Comparison of ENCODE assay signal across 8 mouse cellular contexts in the genomic region with DNA sequence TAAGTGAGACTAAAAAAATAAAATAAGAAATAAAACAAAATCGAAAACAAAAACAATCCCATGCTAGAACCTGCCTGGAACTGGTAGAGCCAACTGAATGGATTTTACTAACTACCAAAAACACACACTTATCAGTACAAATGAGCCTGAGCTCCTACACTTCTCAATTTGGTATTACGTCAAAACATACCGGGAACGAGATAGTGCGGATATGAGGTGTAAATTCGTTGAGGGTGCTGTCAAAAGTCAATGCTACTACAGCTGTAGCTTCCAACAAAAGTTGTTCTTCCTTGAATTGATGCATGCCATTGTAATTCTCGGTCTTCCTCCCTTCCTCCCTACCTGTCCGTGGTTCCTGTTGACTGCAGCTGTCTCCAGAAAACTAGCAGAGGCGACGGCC. TPM values are rescaled to one million over a fixed set of nuclear protein-coding genes. Genes with fewer than 3 reads are reported as not detected.
DNase-seq lines count a peak whose midpoint lies in the region; ATAC-seq and TF ChIP-seq lines count a peak whose summit lies in the region.

No protein-coding gene starts in this region.

- H3K4me1 ChIP-seq in testis, adult 2 months (ENCODE audit: control insufficient read depth, insufficient read depth, low read length), result peaks cover 8% of the 10 kb centered on the region
- peaks cover 20% of the 10 kb centered on the region for H3K4me1 ChIP-seq in forebrain, embryonic 13.5 days
- H3K4me1 ChIP-seq in liver, embryonic 14.5 days (replicated peaks; ENCODE audit: control insufficient read depth in 2 of 2, insufficient read depth in 2 of 2, low read length in 1 of 2), result peaks cover 3 to 19% of the 10 kb centered on the region in 2 experiments; a peak in 3 of 4 replicates
- peaks cover 8% of the 10 kb centered on the region for H3K4me1 ChIP-seq in stomach, embryonic 16.5 days (ENCODE audit: control insufficient read depth, insufficient read depth, low read length)

- TF ChIP-seq CTCF in testis, adult 2 months (IDR thresholded peaks at IDR 0.05; ENCODE audit: control insufficient read depth, insufficient read depth, insufficient replicate concordance, low read depth, low read length), result no peak
- TF ChIP-seq CTCF in liver, embryonic 14.5 days (IDR thresholded peaks at IDR 0.05; ENCODE audit: low read depth), result no peak

- H3K4me3 ChIP-seq in testis, adult 2 months (ENCODE audit: control insufficient read depth, low read depth, low read length), result peak overlapping the region; percentile 51
- H3K4me3 ChIP-seq in forebrain, embryonic 13.5 days, result peak overlapping the region; percentile 97
- H3K4me3 ChIP-seq in liver, embryonic 14.5 days (ENCODE audit: insufficient read depth in 1 of 2, low read depth in 2 of 2, low read length in 2 of 2), result peak overlapping the region; percentile 98 to 100
- H3K4me3 ChIP-seq in stomach, embryonic 16.5 days (replicated peaks; ENCODE audit: low read length), result peak overlapping the region; percentile 100

- TF ChIP-seq EP300 in liver, embryonic 14.5 days (IDR thresholded peaks at IDR 0.05; ENCODE audit: low read depth), result no peak

- TF ChIP-seq POLR2A in testis, adult 2 months (IDR thresholded peaks at IDR 0.05; ENCODE audit: control insufficient read depth, low read depth, low read length), result no peak

- no peak for DNase-seq in testis, postnatal 14 days (ENCODE audit: low spot score)
- no peak for DNase-seq in liver, embryonic 14.5 days (ENCODE audit: low read depth in 3 of 3, low spot score in 3 of 3)
- DNase-seq in thymus, adult 18-20 months, result no peak
- no peak for DNase-seq in layer of hippocampus, adult 11-12 months (ENCODE audit: low spot score)

- 15% methylated on average over 10 of the region's 10 CpGs for WGBS in forebrain, embryonic 13.5 days
- 4% methylated on average over 10 of the region's 10 CpGs for WGBS in liver, embryonic 14.5 days (ENCODE audit: insufficient replicate concordance)
- 13% methylated on average over 10 of the region's 10 CpGs for WGBS in stomach, embryonic 16.5 days

- no peaks in the 10 kb centered on the region for H3K27me3 ChIP-seq in testis, adult 2 months (ENCODE audit: control insufficient read depth, insufficient read depth, low read length)
- H3K27me3 ChIP-seq in forebrain, embryonic 13.5 days, result 0 out of 2 replicates have a peak, but pooled peaks cover 3% of the 10 kb centered on the region
- H3K27me3 ChIP-seq in liver, embryonic 14.5 days (ENCODE audit: control insufficient read depth, insufficient read depth, low read length), result no peaks in the 10 kb centered on the region
- H3K27me3 ChIP-seq in stomach, embryonic 16.5 days (ENCODE audit: control insufficient read depth, insufficient read depth, low read length), result no peaks in the 10 kb centered on the region

- H3K27ac ChIP-seq in testis, adult 2 months (ENCODE audit: control insufficient read depth, insufficient read depth, low read depth, low read length), result no peak overlapping the region
- peak overlapping the region; percentile 90; the same call in 1 of the 2 replicates for H3K27ac ChIP-seq in forebrain, embryonic 13.5 days
- no peak overlapping the region; the same call in 1 of the 2 replicates for H3K27ac ChIP-seq in liver, embryonic 14.5 days
- no peak overlapping the region for H3K27ac ChIP-seq in stomach, embryonic 16.5 days (ENCODE audit: low read length)

- H3K9me3 ChIP-seq in forebrain, embryonic 13.5 days (replicated peaks), result no peaks in the 10 kb centered on the region
- no peaks in the 10 kb centered on the region for H3K9me3 ChIP-seq in liver, embryonic 14.5 days (ENCODE audit: control insufficient read depth, low read length)
- H3K9me3 ChIP-seq in stomach, embryonic 16.5 days (replicated peaks; ENCODE audit: control insufficient read depth, low read length), result no peaks in the 10 kb centered on the region

- H3K36me3 ChIP-seq in testis, adult 2 months (ENCODE audit: control insufficient read depth, insufficient read depth, low read length), result no peaks in the 10 kb centered on the region
- H3K36me3 ChIP-seq in forebrain, embryonic 13.5 days (ENCODE audit: poor library complexity, severe bottlenecking), result no peaks in the 10 kb centered on the region
- no peaks in the 10 kb centered on the region for H3K36me3 ChIP-seq in liver, embryonic 14.5 days (replicated peaks; ENCODE audit: control insufficient read depth, insufficient read depth, low read depth)
- H3K36me3 ChIP-seq in stomach, embryonic 16.5 days (ENCODE audit: control insufficient read depth, insufficient read depth, low read length), result no peaks in the 10 kb centered on the region

- ATAC-seq in forebrain, embryonic 13.5 days, result peak; percentile 20; the same call in 1 of the 2 replicates
- ATAC-seq in liver, embryonic 14.5 days (ENCODE audit: insufficient read depth), result peak; percentile 45; the same call in 1 of the 2 replicates
- no peak; the same call in 1 of the 2 replicates for ATAC-seq in stomach, embryonic 16.5 days (ENCODE audit: insufficient read depth, low FRiP score)
- no peak for ATAC-seq in activated CD4-positive, CD25-positive, alpha-beta regulatory T cell, adult 4 months

- peak overlapping the region; percentile 89 for H3K4me2 ChIP-seq in forebrain, embryonic 13.5 days
- H3K4me2 ChIP-seq in liver, embryonic 14.5 days (ENCODE audit: low read depth), result peak overlapping the region; percentile 79
- H3K4me2 ChIP-seq in stomach, embryonic 16.5 days (ENCODE audit: low read depth, low read length), result peak overlapping the region; percentile 73

- peak overlapping the region; percentile 99 for H3K9ac ChIP-seq in forebrain, embryonic 13.5 days
- peak overlapping the region; percentile 99 for H3K9ac ChIP-seq in liver, embryonic 14.5 days (replicated peaks)
- peak overlapping the region; percentile 100 for H3K9ac ChIP-seq in stomach, embryonic 16.5 days (ENCODE audit: low read length)

RNA-seq across cellular contexts. Expression of gene Rad54l2, which starts 0.4 kb away (rescaled TPM):
- polyA plus RNA-seq in testis, adult 2 months (2012; rRNA removed), result 13.1 and 18.2 TPM in 2 replicates
- polyA plus RNA-seq in forebrain, embryonic 13.5 days (2015; fragmentation: Nextera tagmentation; extraction: Ambion mirVana), result 8.8 and 9.0 TPM in 2 replicates
- 2.4 and 3.7 TPM in 2 replicates for polyA plus RNA-seq in liver, embryonic 14.5 days (2012; rRNA removed)
- polyA plus RNA-seq in liver, embryonic 14.5 days (2014; fragmentation: Nextera tagmentation; extraction: Ambion mirVana), result 0.96 and 1.3 TPM in 2 replicates
- 4.0 and 4.8 TPM in 2 replicates for polyA plus RNA-seq in stomach, embryonic 16.5 days (2015; fragmentation: Nextera tagmentation; extraction: Ambion mirVana)
- polyA plus RNA-seq in activated CD4-positive, CD25-positive, alpha-beta regulatory T cell, adult 4 months (2017; shearing (Covaris generic)), result 1 to 10 TPM; 3.4 to 3.7 TPM

RNA-seq across cellular contexts. Expression of gene Dcaf1, which starts 32.3 kb away (rescaled TPM):
- 56.6 and 71.0 TPM in 2 replicates for polyA plus RNA-seq in testis, adult 2 months (2012; rRNA removed)
- 20.7 and 26.4 TPM in 2 replicates for polyA plus RNA-seq in forebrain, embryonic 13.5 days (2015; fragmentation: Nextera tagmentation; extraction: Ambion mirVana)
- polyA plus RNA-seq in liver, embryonic 14.5 days (2012; rRNA removed), result 11.9 and 13.4 TPM in 2 replicates
- polyA plus RNA-seq in liver, embryonic 14.5 days (2014; fragmentation: Nextera tagmentation; extraction: Ambion mirVana), result 10.5 and 13.6 TPM in 2 replicates
- polyA plus RNA-seq in stomach, embryonic 16.5 days (2015; fragmentation: Nextera tagmentation; extraction: Ambion mirVana), result 19.2 and 19.7 TPM in 2 replicates
- polyA plus RNA-seq in activated CD4-positive, CD25-positive, alpha-beta regulatory T cell, adult 4 months (2017; shearing (Covaris generic)), result 10 to 100 TPM; 19.8 to 20.4 TPM

Comparison
In these comparisons a context has a peak if more than half of its experiments do, and no peak if none do; other contexts are left out.
1. ATAC-seq: peak in forebrain, embryonic 13.5 days (single experiment) and liver, embryonic 14.5 days (single experiment); none in stomach, embryonic 16.5 days (single experiment) and activated CD4-positive, CD25-positive, alpha-beta regulatory T cell, adult 4 months (single experiment).
2. Peak in every context shown above with its lines, with median percentiles within 50 percentile points of each other: H3K4me3 ChIP-seq, H3K4me2 ChIP-seq and H3K9ac ChIP-seq.